Mouse (Mus musculus): ENCODE measurements at regions not wholly inside any gene's neighbourhood (a gene's known extent, or its start where the extent isn't known, plus 50 kb on each side); places are given as distances from the start of the nearest gene placed in this dataset.
"Not testable (repeated sequence)": the region's sequence is repeated elsewhere in the genome, so short reads cannot be mapped to it uniquely, and the experiment has no call there.

DNA sequence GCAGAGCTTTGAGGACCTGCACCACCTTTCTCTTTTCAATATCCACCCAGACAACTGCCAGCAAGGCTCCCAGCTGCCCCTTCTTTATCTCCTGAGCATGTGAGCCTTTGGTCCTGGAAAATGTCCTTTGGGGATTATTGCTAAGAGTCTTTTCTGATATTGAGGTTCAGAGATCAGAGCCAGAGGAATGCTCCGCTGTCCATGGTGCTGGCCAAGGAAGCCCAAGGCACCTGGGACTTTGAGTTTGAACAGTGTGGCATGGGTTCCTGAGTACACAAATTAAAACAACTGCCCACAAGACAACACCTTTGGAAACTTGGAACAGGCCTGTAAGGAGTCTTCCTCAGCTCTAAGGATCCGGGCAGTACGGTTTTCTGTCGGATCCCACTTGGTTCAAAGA lies 52.6 kb upstream of the Slc28a3 start:
- DNase-seq, result peak in 1 of 2 experiments; percentile 5

DNA sequence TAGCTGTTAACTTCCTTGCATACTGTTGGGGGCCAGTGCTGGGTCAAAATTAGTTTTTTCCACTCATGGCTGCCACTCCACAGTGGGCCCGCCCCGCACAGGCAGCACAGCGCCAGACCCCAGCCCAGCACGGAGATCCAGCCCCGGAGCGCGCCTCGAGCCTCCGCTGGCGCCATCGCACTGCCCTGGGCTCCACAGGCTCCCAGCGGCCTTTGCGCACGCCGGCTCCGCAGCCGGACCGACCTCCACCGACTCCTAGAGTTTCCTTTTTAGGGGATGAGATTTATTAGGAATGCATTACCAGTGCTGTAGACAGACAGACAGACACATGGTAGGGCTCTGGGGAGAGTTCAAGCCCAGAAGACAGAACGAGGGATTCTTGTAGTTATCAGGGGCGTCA lies 58.0 kb upstream of the Slc28a3 start:
- DNase-seq, result no peak

DNA sequence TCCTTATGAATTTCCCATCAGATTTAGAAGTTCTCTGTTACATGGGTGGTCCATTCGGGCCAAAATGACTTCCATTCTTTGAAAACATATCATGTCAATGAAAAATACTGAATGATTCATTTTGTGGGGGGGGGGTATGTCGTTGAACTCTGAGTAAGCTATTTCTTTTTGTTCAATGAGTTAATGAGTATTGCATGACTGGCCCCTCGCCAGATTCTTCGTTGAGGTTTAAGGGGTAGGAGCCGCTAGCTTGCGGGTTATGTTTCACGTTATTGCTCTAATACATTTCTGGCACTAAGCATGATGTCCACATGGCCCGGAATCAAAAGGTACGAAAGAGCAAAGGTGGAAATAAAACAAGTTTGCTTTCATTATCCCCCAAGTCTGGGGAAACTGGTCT lies 59.5 kb upstream of the Slc28a3 start:
- DNase-seq, result no peak

DNA sequence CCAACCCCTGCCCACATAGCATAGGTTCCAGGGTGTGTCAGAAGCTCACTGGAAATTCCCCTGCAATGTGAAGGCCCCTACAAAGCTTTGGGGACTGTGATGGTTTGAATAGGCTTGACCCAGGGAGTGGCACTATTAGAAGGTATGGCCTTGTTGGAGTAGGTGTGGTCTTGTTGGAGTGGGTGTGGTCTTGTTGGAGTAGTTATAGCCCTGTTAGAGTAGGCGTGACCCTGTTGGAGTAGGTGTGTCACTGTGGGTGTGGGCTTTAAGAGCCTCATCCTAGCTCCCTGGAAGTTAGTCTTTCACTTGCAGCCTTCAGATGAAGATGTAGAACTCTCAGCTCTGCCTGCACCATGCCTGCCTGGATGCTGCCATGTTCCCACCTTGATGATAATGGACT lies 64.9 kb upstream of the Slc28a3 start:
- DNase-seq, result not testable (repeated sequence)

DNA sequence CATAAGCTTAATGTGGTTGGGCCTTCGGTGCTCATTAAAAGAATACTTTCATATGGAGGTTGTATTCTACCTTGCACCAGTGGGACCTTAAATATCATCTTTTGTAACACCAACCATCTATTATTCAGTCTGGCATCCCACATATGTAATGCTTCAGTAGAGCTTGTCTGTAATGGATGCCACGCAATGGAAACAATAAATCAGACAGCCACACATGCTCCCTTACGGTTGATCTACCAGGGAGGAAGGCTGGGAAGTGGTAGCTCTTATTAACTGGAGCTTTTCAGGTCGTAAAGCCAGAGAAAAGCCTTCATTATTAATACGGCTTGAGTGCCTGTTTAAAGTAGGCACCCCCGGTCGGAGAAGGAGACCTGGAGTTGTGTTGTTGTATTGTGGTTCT lies 66.8 kb upstream of the Slc28a3 start:
- DNase-seq, result no peak

DNA sequence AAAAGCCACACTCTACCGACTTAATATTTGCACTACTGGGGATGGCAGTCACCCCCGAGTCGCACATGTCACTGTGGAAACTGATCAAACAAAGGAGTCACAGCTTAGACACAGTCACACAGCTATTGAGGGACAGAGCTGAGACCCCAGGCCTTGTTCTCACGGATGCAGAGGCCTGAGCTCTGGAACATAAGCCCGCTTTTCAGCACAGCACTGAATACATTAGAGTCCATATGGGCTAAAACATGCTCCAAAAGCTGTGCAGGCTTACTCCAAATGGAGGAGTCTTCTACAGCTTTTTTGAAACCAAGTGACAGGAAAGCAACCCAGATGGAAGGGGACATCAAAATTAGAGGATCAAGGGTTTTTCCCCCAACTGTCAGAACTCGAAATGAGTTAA lies 69.0 kb upstream of the Slc28a3 start:
- no peak for DNase-seq

DNA sequence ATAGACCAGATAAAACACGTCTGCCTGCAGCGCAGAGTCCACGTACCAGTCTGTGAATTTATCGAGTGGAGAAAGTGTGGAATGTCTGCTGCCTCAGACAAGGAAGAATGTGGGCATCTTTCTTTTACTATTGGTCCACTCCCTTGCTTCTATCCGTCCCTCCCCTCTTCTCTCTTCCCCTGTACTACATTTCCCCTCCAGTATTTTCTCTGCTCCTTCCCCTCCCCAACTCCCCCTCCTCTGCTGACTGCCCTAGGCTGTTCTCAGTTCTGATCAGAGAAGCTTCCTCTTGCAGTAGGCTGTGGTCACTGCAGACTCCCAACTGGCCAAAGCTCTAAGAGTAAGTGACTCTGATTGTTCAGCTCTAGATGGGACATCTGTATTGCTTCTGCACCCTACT lies 76.1 kb upstream of the Slc28a3 start:
- no peak for DNase-seq

DNA sequence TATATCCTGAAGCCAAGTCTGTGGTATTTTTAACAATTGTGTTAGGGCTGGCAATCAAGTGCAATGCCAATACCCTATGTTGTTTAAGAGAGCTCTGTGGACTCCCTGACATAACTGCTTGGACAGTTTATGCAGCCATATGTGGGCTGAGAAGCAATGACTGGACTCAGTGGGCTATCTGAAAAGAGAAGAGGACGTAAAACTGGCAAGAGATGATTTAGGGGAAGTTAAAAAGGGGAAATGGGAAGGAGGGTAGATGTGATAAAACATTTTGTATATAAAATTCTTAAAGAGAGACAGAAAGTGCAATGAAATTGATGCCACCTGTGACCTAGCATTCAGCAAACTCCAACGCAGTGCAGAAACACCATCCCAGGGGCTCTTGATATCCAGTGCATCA lies 76.9 kb upstream of the Slc28a3 start:
- DNase-seq, result no peak

DNA sequence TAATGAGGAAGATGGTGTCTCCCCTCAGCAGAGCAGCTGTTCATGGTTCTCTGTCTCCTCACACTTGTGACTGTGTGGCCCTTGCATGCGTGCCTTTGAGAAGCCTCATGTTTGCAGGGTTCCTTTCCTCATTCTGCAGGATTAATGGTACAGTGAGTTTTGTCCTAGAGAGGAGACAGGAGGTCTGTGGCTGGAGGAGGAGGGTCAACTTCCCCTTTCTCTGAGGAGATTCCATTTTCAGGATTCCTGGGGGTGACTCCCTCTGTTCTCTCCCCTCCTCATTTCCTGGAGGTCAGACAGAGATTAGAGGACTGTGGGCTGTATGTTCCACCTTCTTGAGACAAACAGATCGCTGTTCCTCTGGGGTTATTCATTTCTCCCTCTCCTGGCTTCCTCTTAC lies 77.6 kb upstream of the Slc28a3 start:
- no peak for DNase-seq

DNA sequence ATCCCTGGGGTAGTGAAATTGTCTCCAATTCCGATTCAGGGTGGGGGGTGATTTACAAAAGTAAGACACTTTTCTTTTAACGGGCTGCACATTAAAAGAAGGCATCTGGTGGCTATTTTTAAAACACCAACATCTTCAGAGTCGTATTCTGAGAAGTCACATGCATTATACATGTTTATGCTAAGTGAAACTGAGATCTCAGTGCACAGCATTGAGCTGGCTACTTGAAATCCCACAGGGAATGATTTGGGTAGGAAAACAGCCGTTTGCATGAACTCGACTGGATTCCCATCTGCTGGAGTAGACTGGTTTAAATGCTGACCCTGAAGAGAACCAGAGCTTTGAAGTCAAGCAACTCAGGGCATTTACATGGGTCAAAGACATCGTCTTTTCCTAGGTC lies 84.0 kb upstream of the Slc28a3 start:
- DNase-seq, result no peak

DNA sequence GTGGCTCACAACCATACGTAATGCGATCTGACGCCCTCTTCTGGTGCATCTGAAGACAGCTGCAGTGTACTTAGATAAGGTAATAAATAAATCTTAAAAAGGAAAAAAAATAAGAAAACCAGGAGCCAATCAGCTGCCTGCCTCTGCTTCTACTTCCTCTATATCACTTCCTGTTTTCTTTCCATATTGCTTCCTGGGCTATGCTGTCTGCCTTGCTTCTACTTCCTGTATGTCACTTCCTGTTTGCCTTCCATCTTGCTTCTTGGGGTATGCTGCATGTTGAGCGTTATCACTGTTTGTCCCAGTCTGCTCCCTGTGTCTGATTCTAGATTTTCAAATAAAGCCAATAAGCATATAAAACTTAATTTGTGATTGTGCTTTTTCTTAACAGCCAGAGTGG lies 85.3 kb upstream of the Slc28a3 start:
- no peak for DNase-seq

DNA sequence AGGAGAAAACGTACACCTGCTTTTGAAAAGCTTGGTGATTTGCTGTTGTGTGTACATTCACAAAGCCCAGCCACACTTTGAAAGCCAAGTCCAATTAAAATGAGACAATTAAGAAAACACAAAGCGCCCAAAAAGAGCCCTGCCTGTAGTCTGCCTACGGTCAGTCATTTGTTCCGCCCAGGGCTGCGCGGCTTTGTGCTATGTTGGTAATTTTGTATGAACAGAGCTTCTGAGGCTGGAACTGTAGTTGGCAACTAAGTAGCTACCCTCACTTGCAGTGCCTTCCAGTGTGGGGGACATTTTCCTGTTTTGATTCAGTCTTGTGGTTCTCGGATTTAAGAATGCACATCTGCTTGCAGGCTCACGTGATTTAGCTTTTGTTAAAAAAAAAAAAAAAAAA lies 89.3 kb upstream of the Slc28a3 start:
- DNase-seq, result no peak

DNA sequence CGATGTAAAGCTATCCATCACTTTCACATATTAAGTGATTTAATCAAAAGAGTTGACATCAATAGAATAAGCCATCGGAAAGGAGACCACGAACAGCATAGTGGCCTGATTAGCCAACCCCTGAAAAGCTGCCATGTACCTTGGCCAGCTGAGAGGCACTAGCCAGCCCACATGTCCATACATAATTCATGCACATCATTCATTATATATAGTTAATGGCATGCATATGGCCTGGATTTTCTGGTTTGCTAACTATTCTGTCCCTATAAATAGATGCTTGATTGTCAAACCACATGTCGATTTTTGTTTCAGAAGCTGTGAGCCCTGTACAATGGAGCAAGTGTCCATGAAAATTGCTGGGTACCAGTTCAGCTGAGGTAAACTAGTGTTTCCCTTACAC lies 93.5 kb upstream of the Slc28a3 start:
- DNase-seq, result no peak

DNA sequence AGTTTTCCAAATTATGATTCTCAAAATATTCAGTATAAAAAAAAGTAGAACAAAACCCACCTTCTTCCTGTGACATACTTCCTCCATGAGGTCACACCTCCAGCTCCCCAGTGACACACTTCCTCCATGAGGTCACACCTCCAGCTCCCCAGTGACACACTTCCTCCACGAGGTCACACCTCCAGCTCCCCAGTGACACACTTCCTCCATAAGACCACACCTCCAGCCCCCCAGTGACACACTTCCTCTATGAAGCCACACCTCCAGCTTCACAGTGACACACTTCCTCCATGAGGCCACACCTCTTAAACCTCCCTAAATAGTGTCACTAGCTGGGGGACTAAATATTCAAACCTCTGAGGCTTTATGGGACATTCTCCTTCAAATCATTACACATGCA lies 89.8 kb upstream of the Ntrk2 start:
- DNase-seq, result no peak

DNA sequence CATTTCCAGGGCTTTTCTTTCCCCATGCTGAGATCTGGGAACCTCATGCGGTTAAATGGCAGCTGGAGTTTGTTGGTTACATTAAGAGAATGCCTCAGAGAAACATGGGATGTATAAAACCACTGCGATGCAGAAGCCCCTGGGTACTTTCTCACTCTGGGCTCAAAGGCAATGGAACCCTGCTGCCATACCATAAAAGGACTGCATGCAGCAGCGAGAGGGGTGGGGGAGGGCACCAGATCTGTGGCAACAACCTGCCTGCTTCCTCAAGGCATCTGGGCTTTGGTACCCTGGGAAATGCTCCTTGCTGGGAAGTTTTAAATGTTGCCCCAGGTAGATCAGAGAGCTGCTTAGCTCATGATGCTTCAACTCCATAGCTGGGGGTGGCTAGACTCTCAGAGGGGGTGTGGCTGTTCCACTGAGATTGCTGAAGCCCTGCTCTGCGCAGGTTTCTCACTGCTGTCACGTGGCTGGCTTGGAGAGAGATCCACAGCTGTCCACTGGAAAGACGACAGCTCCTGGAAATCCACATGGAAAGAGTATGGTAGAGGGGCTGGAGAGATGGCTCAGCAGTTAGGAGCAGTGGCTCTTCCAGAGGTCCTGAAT lies 75.8 kb upstream of the Ntrk2 start:
- no peak for DNase-seq

DNA sequence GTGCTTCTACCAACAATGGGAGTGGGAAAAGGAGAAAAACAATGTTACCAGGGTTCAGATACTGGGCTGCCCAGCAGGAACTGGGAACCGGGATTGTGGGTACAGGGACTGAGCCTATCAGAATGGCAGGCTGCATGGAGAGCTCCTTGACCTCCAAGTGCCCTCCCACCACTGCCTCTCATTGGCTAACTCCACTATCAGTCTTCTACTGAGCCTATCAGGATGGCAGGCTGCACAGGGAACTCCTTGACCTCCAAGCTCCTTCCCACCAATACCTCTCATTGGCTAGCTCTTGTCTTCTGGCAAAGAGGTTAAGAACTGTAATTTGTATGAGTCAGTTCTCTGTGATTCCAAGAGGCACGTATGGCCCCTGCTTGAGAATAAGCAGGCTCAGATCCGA lies 73.6 kb upstream of the Ntrk2 start:
- DNase-seq, result no peak

DNA sequence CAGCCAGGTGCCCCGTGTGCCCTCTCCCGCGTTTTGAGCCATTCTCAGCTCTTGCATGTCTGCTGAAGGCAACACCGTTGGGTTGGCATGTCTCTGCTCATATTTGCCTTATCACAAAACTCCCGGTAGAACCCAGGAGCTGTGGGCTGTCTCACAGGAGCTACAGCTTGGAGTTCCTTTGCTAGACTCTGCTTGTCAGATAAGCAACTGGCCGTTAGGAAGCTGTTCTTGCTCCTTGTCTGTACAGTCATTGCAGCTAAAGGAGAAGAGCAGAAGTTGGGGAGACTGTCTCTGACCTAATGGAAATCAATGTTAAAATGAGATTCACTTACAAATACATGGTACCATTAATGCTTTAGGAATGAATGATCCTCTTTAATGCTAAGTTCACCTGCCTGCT lies 72.8 kb upstream of the Ntrk2 start:
- DNase-seq, result no peak

DNA sequence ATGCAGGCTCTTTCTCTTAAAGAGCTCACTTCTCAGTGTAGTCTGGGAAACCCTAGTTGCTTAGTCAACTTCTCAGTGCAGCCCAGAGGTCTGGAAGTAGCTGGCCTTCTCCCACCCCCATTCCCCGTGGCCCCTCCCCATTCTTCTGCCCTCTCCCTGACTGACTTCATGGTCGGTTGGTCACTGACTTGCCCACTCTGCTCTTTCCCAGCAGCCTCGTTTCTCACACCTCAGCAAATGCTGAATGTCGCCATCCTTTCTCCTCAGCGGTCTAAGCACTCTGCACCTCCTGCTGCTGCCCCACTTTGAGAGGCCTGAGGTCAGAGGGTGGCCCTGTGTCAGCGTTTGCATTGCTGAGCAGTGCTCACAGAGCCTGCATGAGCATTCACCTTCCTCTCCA lies 70.8 kb upstream of the Ntrk2 start:
- no peak for DNase-seq

DNA sequence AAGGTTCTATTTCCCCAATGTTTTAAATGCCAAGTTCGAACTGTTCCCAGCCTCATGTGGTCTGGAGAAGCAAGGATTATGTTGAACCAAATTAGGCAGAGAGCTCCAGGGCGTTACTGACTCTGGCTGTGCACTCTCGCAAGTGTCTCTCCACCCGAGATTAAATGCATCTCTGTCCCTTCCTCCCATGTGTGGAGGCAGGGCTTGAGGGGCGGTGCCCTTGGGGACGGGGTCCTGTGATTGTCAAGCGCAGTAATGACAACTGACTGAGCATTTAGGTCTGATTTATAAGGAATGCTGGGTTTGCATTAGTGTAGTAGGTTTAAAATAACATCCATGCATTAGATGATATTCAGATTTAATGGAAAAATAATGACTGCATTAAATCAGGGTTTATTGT lies 65.6 kb upstream of the Ntrk2 start:
- no peak for DNase-seq

DNA sequence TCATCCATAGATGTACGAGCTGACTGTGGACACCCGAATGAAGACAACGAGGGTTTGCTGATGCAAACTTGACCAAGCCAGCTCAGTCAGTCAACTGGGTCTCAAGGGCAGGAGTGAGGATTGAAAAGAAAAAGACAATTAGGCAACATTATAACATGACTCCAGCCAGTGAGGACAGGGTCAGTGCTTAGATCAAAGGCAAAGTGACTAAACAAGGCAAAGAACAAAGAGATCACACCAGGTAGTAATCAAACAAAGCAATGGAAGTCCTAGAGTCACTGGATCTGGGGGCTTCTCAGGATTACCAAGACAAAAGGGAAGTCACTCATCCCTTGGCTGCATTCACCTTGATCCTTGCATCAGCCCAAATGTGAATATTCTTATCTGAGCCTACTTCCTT lies 60.3 kb upstream of the Ntrk2 start:
- DNase-seq, result no peak

DNA sequence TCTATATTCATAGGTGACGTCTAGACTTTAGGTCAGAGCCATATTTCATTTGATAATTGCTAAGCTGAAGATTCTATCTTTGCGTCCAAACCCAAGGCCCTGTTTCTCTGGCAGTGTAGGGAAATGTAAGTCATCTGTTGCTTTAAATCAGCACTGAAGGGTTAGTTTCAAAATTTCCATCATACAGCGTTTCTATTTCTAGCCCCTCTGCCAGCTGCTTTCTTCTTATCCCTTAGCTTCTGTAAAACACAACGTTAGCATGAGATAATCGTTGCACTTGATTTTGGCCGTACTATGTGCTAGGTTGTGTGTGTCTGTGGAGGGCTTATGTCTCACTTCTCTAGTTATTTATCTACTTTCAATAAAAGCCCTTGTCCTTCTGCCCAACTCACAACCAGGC lies 58.7 kb upstream of the Ntrk2 start:
- no peak for DNase-seq

DNA sequence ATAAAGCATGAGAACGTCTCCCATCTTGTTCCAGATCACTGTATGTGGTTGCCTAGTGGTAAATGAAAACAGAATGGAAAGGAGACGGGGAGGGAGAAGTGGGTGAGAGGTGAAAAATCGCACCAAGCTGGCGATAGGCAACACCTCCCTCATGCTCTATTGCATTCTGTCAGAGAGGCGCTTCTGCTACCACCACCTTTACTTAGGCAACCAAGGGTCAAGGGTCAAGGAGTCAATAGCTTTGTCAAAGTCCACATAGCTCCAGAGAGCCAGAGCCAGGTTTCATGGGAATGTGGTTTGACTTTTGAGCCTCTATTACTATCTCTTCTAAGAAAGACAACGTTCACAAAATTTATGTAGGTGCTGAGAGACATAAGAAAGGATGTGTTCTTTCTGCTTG lies 50.2 kb upstream of the Ntrk2 start:
- DNase-seq, result no peak
